Mouse (Mus musculus): ENCODE results near the gene Dnaaf1. TPM values are rescaled to one million over a fixed set of nuclear protein-coding genes. Genes with fewer than 3 reads are reported as not detected.

The Dnaaf1 gene
- polyA plus RNA-seq, 1 experiment from 2014 or later, result 0.08 TPM

DNA sequence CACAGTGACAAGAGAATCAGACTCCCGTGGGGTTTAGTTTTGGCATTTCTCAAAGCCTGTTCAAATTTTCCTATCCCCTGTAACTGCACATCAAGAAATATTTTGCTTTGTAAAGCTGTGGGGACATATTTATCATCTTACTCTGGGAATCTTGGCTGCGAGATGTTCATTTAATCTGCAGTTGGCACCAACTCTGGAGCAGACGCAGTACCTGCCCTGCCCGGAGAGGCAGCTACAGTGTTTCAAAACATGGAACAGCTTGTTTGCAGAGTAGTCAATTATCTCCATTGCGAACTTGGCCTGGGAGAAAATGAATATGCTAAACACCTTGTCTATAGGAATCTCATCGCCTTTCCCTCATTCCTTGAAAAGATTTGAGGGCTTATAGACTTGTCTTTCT is 63.2 kb downstream of the Dnaaf1 start:
- no peak for ATAC-seq (ENCODE audit: insufficient number of reproducible peaks, insufficient read depth, low FRiP score, low TSS enrichment, low read depth)
- Histone ChIP-seq H3K27me3 (peaks cover 35% of the 10 kb centered on the region), H3K27ac (no peak overlapping the region), H3K9me3 (no peaks in the 10 kb centered on the region), H3K36me3 (no peaks in the 10 kb centered on the region), H3K4me1 (peaks cover 14% of the 10 kb centered on the region), H3K4me3 (no peak overlapping the region), H3K4me2 (no peak overlapping the region), H3K9ac (no peak overlapping the region)
- 79% methylated on average over 6 of the region's 6 CpGs for WGBS

DNA sequence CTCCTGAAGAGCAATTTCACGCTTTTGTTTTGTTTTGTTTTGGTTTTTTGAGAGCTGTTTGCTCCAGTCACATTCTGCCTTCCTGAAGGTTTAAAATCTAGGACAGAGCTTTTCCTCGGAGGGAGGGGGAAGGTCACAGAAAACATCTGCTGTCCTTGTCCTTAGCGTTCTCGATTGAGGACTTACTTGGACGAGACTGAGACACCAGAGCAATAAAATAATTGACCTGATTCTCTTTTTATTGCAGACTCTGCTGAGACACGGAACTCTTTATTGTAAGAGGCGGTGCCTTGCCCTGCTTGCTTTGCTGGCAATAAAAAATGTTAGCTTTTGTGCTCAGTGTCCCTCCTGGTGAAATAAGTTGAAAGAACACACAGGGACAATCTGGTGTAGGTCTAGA is 64.8 kb downstream of the Dnaaf1 start:
- WGBS, result 62% methylated on average over 7 of the region's 7 CpGs
- H3K4me3 ChIP-seq, result no peak overlapping the region
- ATAC-seq (ENCODE audit: insufficient number of reproducible peaks, insufficient read depth, low FRiP score, low TSS enrichment, low read depth), result no peak
- H3K27ac ChIP-seq, result no peak overlapping the region
- H3K4me2 ChIP-seq, result no peak overlapping the region
- H3K9me3 ChIP-seq, result no peaks in the 10 kb centered on the region
- H3K36me3 ChIP-seq, result no peaks in the 10 kb centered on the region
- peaks cover 12% of the 10 kb centered on the region for H3K4me1 ChIP-seq
- H3K9ac ChIP-seq, result no peak overlapping the region
- peaks cover 20% of the 10 kb centered on the region for H3K27me3 ChIP-seq

DNA sequence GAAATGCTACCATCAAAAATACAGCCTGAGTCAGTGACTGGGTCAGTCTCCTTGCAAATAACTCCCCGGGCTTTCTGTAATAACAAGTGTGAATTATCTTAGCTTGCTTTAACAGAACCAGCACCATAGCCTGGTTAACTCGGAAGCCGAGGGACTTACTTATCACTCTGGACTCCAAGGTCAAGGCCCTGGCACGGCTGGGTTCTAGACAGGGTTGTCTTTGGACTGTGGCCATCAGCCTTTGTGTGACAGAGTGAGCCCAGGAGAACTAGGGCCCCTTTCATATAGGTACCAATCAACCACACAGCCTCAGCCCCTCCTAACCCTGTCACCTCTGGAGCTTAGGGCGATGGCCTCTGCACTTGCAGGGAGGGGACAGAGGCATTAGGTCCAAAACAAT is 66.0 kb downstream of the Dnaaf1 start:
- H3K9ac ChIP-seq, result no peak overlapping the region
- WGBS, result 84% methylated on average over 5 of the region's 5 CpGs

DNA sequence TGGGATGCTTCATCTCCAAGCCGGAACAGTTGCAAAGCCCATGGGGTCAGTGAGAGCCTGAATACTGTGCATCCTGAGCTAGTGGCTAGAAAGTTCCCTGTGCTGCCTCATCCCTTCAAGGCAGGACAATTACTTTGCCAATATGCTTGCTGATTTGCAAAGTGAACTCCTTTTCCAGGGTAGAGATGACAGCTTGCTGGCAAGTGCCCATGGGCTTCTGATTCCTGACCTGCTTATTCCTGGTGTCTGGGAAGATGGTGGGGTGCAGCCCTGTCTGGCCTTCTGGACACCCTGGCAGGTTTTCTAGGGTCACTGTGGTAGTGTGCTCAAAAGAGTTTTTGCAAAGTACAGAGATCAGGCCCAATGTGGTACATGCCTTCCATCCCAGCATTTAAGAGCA is 67.9 kb downstream of the Dnaaf1 start:
- Histone ChIP-seq H3K4me2 (no peak overlapping the region), H3K9ac (no peak overlapping the region), H3K9me3 (0 out of 2 replicates have a peak, but pooled peaks cover 4% of the 10 kb centered on the region), H3K4me3 (no peak overlapping the region), H3K27ac (no peak overlapping the region), H3K4me1 (no peaks in the 10 kb centered on the region), H3K27me3 (no peaks in the 10 kb centered on the region; the same call in 1 of the 2 replicates), H3K36me3 (no peaks in the 10 kb centered on the region)
- ATAC-seq (ENCODE audit: insufficient number of reproducible peaks, insufficient read depth, low FRiP score, low TSS enrichment, low read depth), result no peak
- 79% methylated on average over 1 of the region's 1 CpGs for WGBS

More for the DNA sequence above, 66.0 kb downstream of the Dnaaf1 start:
- no peaks in the 10 kb centered on the region for H3K36me3 ChIP-seq
- H3K27me3 ChIP-seq, result peaks cover 8% of the 10 kb centered on the region
- H3K27ac ChIP-seq, result no peak overlapping the region
- no peaks in the 10 kb centered on the region for H3K4me1 ChIP-seq
- no peak for ATAC-seq (ENCODE audit: insufficient number of reproducible peaks, insufficient read depth, low FRiP score, low TSS enrichment, low read depth)
- H3K9me3 ChIP-seq, result no peaks in the 10 kb centered on the region
- H3K4me3 ChIP-seq, result no peak overlapping the region
- no peak overlapping the region for H3K4me2 ChIP-seq

DNA sequence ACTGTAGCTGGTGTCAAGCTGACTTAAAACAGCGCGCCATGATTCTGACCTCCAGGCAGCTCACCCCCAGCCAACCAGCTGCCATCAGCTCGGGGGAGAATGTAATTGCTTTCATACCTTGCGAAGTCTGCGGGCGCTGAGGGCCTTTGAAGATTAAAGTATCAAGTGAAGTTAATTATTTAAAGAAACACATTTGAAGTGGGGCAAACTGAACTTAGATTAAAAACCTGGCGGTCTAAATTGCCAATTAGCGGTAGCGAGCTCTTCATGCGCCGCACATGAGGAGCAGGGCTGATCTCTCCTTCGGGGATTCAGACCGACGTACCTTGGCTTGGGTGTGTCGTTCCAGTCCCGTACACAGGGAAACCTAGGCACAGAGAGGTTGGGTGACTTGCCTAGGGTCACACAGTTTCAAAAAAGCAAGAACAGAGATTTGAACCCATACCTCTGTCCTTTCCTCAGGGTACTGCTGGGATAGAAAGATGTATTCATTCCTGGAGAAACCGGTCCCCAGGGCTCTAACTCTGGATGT is 69.5 kb downstream of the Dnaaf1 start:
- H3K27me3 ChIP-seq, result no peaks in the 10 kb centered on the region; the same call in 1 of the 2 replicates
- 0 out of 2 replicates have a peak, but pooled peaks cover 4% of the 10 kb centered on the region for H3K9me3 ChIP-seq
- WGBS, result 61% methylated on average over 17 of the region's 17 CpGs
- no peaks in the 10 kb centered on the region for H3K36me3 ChIP-seq
- no peak overlapping the region for H3K4me2 ChIP-seq
- no peak overlapping the region for H3K9ac ChIP-seq
- H3K4me1 ChIP-seq, result no peaks in the 10 kb centered on the region
- no peak for ATAC-seq (ENCODE audit: insufficient number of reproducible peaks, insufficient read depth, low FRiP score, low TSS enrichment, low read depth)
- H3K27ac ChIP-seq, result no peak overlapping the region
- H3K4me3 ChIP-seq, result no peak overlapping the region

DNA sequence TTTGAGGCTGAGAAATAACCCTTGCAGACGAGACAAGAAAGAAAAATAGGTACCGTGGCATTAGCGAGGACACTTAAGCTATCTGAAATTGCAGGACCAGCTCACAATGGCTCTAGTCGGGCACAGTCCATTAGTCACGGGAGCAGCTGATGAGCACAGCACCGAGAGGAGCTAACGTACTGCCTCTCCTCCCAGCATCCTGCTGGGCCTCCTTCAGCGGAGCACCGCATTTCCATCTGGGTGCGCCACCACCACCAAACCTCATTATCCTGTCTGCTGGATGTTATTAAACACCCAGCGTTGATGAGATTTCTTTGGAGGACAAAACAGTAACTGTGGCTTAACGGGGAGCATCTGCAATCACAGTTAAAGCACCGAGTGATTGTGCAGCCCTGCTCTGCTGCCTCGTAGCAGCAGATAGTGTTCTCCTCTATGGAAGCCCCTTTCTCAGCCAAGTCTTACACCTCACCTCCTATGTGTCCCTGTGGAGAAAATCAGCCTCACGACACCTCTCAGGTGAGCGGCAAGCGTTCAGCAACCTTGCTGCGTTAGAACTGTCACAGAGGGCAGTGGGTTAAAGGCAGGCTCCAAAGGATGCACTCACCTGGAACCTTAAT is 70.1 kb downstream of the Dnaaf1 start:
- ATAC-seq (ENCODE audit: insufficient number of reproducible peaks, insufficient read depth, low FRiP score, low TSS enrichment, low read depth), result no peak
- no peak overlapping the region for H3K9ac ChIP-seq
- H3K4me2 ChIP-seq, result no peak overlapping the region
- no peak overlapping the region for H3K4me3 ChIP-seq
- no peak overlapping the region for H3K27ac ChIP-seq
- H3K4me1 ChIP-seq, result no peaks in the 10 kb centered on the region
- no peaks in the 10 kb centered on the region for H3K36me3 ChIP-seq
- H3K27me3 ChIP-seq, result no peaks in the 10 kb centered on the region; the same call in 1 of the 2 replicates
- WGBS, result 61% methylated on average over 18 of the region's 18 CpGs
- 0 out of 2 replicates have a peak, but pooled peaks cover 4% of the 10 kb centered on the region for H3K9me3 ChIP-seq

DNA sequence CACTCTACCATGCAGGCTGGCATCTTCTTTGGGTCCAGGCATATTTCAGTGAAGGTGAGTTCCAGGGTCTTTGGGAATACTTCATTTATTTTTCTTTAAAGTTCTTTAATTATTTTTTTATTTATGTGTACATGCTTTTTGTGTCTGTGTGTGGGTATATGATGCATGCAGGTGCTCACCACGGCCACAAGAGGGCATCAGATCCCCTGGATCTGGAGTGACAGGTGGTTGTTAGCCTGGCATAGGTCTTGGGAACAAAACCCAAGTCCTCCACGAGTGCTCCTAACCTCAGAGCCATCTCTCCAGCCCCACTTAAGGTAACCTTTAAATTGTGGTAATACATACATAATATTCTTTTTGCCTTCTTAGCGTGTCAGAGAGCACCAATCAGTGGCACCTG is 71.2 kb downstream of the Dnaaf1 start:
- 72% methylated on average over 3 of the region's 3 CpGs for WGBS
- Histone ChIP-seq H3K4me1 (no peaks in the 10 kb centered on the region), H3K4me3 (no peak overlapping the region), H3K9me3 (0 out of 2 replicates have a peak, but pooled peaks cover 4% of the 10 kb centered on the region), H3K27me3 (no peaks in the 10 kb centered on the region; the same call in 1 of the 2 replicates), H3K4me2 (no peak overlapping the region), H3K27ac (no peak overlapping the region), H3K9ac (no peak overlapping the region), H3K36me3 (no peaks in the 10 kb centered on the region)
- no peak for ATAC-seq (ENCODE audit: insufficient number of reproducible peaks, insufficient read depth, low FRiP score, low TSS enrichment, low read depth)

DNA sequence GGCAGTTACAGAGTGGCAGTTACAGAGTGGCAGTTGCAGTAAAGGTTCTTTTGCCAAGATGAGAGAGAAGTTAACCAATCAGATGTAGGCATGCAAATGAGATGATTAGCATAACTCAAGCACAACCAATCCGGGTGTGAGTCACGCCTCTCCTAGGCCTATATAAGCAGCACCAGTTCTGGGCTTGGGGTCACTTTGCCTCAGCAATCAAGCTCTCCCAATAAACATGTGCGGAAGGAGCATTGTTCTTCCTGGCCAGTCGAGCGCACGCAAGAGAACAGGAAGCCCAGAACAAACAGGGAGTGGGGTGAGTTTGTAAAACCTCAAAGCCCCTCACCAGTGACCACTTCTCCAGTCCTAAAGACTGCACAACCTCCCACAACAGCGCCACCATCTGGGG is 71.8 kb downstream of the Dnaaf1 start:
- H3K27me3 ChIP-seq, result no peaks in the 10 kb centered on the region; the same call in 1 of the 2 replicates
- WGBS, result 82% methylated on average over 7 of the region's 7 CpGs
- H3K4me1 ChIP-seq, result no peaks in the 10 kb centered on the region
- ATAC-seq (ENCODE audit: insufficient number of reproducible peaks, insufficient read depth, low FRiP score, low TSS enrichment, low read depth), result no peak
- H3K36me3 ChIP-seq, result no peaks in the 10 kb centered on the region
- H3K9me3 ChIP-seq, result 0 out of 2 replicates have a peak, but pooled peaks cover 4% of the 10 kb centered on the region
- no peak overlapping the region for H3K4me2 ChIP-seq
- H3K4me3 ChIP-seq, result no peak overlapping the region
- no peak overlapping the region for H3K9ac ChIP-seq
- H3K27ac ChIP-seq, result no peak overlapping the region

Other genes with a start within 250 kb of the Dnaaf1 start
- 335 and 345 TPM in 2 replicates for gene Hsbp1, start 230.7 kb upstream of the Dnaaf1 start, polyA plus RNA-seq (2015; fragmentation: Nextera tagmentation; extraction: Ambion mirVana)
- gene Mlycd, start 180.4 kb upstream of the Dnaaf1 start, polyA plus RNA-seq (2015; fragmentation: Nextera tagmentation; extraction: Ambion mirVana), result 11.0 and 12.7 TPM in 2 replicates
- gene Osgin1, start 141.1 kb upstream of the Dnaaf1 start, polyA plus RNA-seq (2015; fragmentation: Nextera tagmentation; extraction: Ambion mirVana), result 0.60 and 1.6 TPM in 2 replicates
- 3.8 and 4.2 TPM in 2 replicates for gene Necab2, start 128.5 kb upstream of the Dnaaf1 start, polyA plus RNA-seq (2015; fragmentation: Nextera tagmentation; extraction: Ambion mirVana)
- gene Slc38a8, start 73.5 kb upstream of the Dnaaf1 start, polyA plus RNA-seq (2015; fragmentation: Nextera tagmentation; extraction: Ambion mirVana), result 0.07 TPM in 1 of 2 replicates, not detected in the other
- gene Mbtps1, start 16.5 kb upstream of the Dnaaf1 start, polyA plus RNA-seq (2015; fragmentation: Nextera tagmentation; extraction: Ambion mirVana), result 132 and 150 TPM in 2 replicates
- 29.1 and 30.0 TPM in 2 replicates for gene Hsdl1, start 52 bp upstream of the Dnaaf1 start, polyA plus RNA-seq (2015; fragmentation: Nextera tagmentation; extraction: Ambion mirVana)
- gene Taf1c, start 30.0 kb downstream of the Dnaaf1 start, polyA plus RNA-seq (2015; fragmentation: Nextera tagmentation; extraction: Ambion mirVana), result 12.9 and 13.7 TPM in 2 replicates
- gene Adad2, start 37.5 kb downstream of the Dnaaf1 start, polyA plus RNA-seq (2015; fragmentation: Nextera tagmentation; extraction: Ambion mirVana), result not detected in 2 replicates
- 0.18 and 0.26 TPM in 2 replicates for gene Kcng4, start 60.4 kb downstream of the Dnaaf1 start, polyA plus RNA-seq (2015; fragmentation: Nextera tagmentation; extraction: Ambion mirVana)
- gene Wfdc1, start 91.1 kb downstream of the Dnaaf1 start, polyA plus RNA-seq (2015; fragmentation: Nextera tagmentation; extraction: Ambion mirVana), result 0.25 TPM in 1 of 2 replicates, not detected in the other
- 2.1 and 2.3 TPM in 2 replicates for gene Atp2c2, start 124.8 kb downstream of the Dnaaf1 start, polyA plus RNA-seq (2015; fragmentation: Nextera tagmentation; extraction: Ambion mirVana)
- 11.6 and 11.7 TPM in 2 replicates for gene Tldc1, start 203.2 kb downstream of the Dnaaf1 start, polyA plus RNA-seq (2015; fragmentation: Nextera tagmentation; extraction: Ambion mirVana)

Data from embryonic facial prominence, embryonic 13.5 days (tissue).